Mouse (Mus musculus): Measurements from ENCODE around the gene 2310061I04Rik. TPM values are rescaled to one million over a fixed set of nuclear protein-coding genes. Genes with fewer than 3 reads are reported as not detected.

2310061I04Rik gene
- total and polyA plus RNA-seq, 3 experiments, result 99.4 to 176 (median 116) TPM

- peaks cover 3% of the 10 kb centered on the region; the same call in 1 of the 2 replicates for H3K4me1 ChIP-seq (ENCODE audit: control insufficient read depth, insufficient read depth, low read length)
- H3K36me3 ChIP-seq (ENCODE audit: control insufficient read depth, insufficient read depth, low read length), result no peaks in the 10 kb centered on the region
- no peaks in the 10 kb centered on the region for H3K79me2 ChIP-seq (replicated peaks; ENCODE audit: control insufficient read depth, insufficient read depth, low read length)
- no peak overlapping the region for H3K9ac ChIP-seq (ENCODE audit: low read depth, low read length)
- 92% methylated on average over 3 of the region's 3 CpGs for WGBS
- TF ChIP-seq CTCF (IDR thresholded peaks at IDR 0.05) (peak; percentile 62), POLR2A (IDR thresholded peaks at IDR 0.05; ENCODE audit: insufficient read depth, low read depth, low read length) (no peak)
- no peak for DNase-seq
- H3K27me3 ChIP-seq (ENCODE audit: control insufficient read depth, insufficient read depth, low read length), result no peaks in the 10 kb centered on the region
- intact Hi-C loops (cut with DNase I), result no loop called here
- no peak overlapping the region for H3K27ac ChIP-seq
- no peak overlapping the region for H3K4me3 ChIP-seq
These were observed 53.7 kb downstream of the 2310061I04Rik start for GRCm38 (mm10) chr17:35843514-35843913.

Small RNAs within 50 kb of the gene (microRNA-seq; reads per million reads assigned to microRNA genes)
- gene Gm28033, result 0.39 to 0.56 reads per million in 2 experiments
- 0 reads per million in 2 experiments for gene Mir1894

Other genes with a start within 250 kb of the 2310061I04Rik start
- gene Vars2, start 229.8 kb downstream of the 2310061I04Rik start, total RNA-seq (2021), result 10 to 100 TPM; 26.6 to 28.3 TPM
- gene Vars2, start 229.8 kb downstream of the 2310061I04Rik start, polyA plus RNA-seq (2012; rRNA removed), result 19.3 and 20.3 TPM in 2 replicates
- 10 to 100 TPM; 15.0 to 20.6 TPM for gene Gtf2h4, start 223.7 kb downstream of the 2310061I04Rik start, total RNA-seq (2021)
- gene Gtf2h4, start 223.7 kb downstream of the 2310061I04Rik start, polyA plus RNA-seq (2012; rRNA removed), result 19.2 and 21.0 TPM in 2 replicates
- 10 to 100 TPM; 25.9 to 30.6 TPM for gene Ddr1, start 192.8 kb downstream of the 2310061I04Rik start, total RNA-seq (2021)
- gene Ddr1, start 192.8 kb downstream of the 2310061I04Rik start, polyA plus RNA-seq (2012; rRNA removed), result 24.4 and 27.6 TPM in 2 replicates
- 10 to 100 TPM; 15.6 to 37.0 TPM for gene Ier3, start 75.7 kb downstream of the 2310061I04Rik start, total RNA-seq (2021)
- 30.9 and 33.1 TPM in 2 replicates for gene Ier3, start 75.7 kb downstream of the 2310061I04Rik start, polyA plus RNA-seq (2012; rRNA removed)
- gene Flot1, start 74.2 kb downstream of the 2310061I04Rik start, total RNA-seq (2021), result 100 to 1,000 TPM; 133 to 148 TPM
- gene Flot1, start 74.2 kb downstream of the 2310061I04Rik start, polyA plus RNA-seq (2012; rRNA removed), result 138 and 144 TPM in 2 replicates
- gene Tubb5, start 59.1 kb downstream of the 2310061I04Rik start, total RNA-seq (2021), result 10 to 100 TPM; 83.0 to 90.1 TPM
- 108 and 134 TPM in 2 replicates for gene Tubb5, start 59.1 kb downstream of the 2310061I04Rik start, polyA plus RNA-seq (2012; rRNA removed)
- 10 to 100 TPM; 13.2 to 13.3 TPM for gene Mdc1, start 55.9 kb downstream of the 2310061I04Rik start, total RNA-seq (2021)
- 4.2 and 8.3 TPM in 2 replicates for gene Mdc1, start 55.9 kb downstream of the 2310061I04Rik start, polyA plus RNA-seq (2012; rRNA removed)
- 1 to 10 TPM; 1.8 TPM for gene Nrm, start 36.1 kb downstream of the 2310061I04Rik start, total RNA-seq (2021)
- 5.3 and 5.6 TPM in 2 replicates for gene Nrm, start 36.1 kb downstream of the 2310061I04Rik start, polyA plus RNA-seq (2012; rRNA removed)
- 10 to 100 TPM; 12.8 to 18.6 TPM for gene Ppp1r18, start 31.8 kb downstream of the 2310061I04Rik start, total RNA-seq (2021)
- 18.9 and 21.3 TPM in 2 replicates for gene Ppp1r18, start 31.8 kb downstream of the 2310061I04Rik start, polyA plus RNA-seq (2012; rRNA removed)
- 10 to 100 TPM; 19.3 to 20.3 TPM for gene Dhx16, start 17.6 kb downstream of the 2310061I04Rik start, total RNA-seq (2021)
- gene Dhx16, start 17.6 kb downstream of the 2310061I04Rik start, polyA plus RNA-seq (2012; rRNA removed), result 27.7 and 38.0 TPM in 2 replicates
- 1 to 10 TPM; 6.0 TPM for gene Atat1, start 12.6 kb upstream of the 2310061I04Rik start, total RNA-seq (2021)
- 22.0 and 24.3 TPM in 2 replicates for gene Atat1, start 12.6 kb upstream of the 2310061I04Rik start, polyA plus RNA-seq (2012; rRNA removed)
- gene Mrps18b, start 19.0 kb upstream of the 2310061I04Rik start, total RNA-seq (2021), result 10 to 100 TPM; 50.9 to 56.2 TPM
- gene Mrps18b, start 19.0 kb upstream of the 2310061I04Rik start, polyA plus RNA-seq (2012; rRNA removed), result 76.0 and 99.7 TPM in 2 replicates
- gene Ppp1r10, start 19.0 kb upstream of the 2310061I04Rik start, total RNA-seq (2021), result 10 to 100 TPM; 26.4 to 40.9 TPM
- 18.1 and 18.7 TPM in 2 replicates for gene Ppp1r10, start 19.0 kb upstream of the 2310061I04Rik start, polyA plus RNA-seq (2012; rRNA removed)
- gene Abcf1, start 72.3 kb upstream of the 2310061I04Rik start, total RNA-seq (2021), result 10 to 100 TPM; 63.0 to 75.2 TPM
- 54.5 and 59.6 TPM in 2 replicates for gene Abcf1, start 72.3 kb upstream of the 2310061I04Rik start, polyA plus RNA-seq (2012; rRNA removed)
- 10 to 100 TPM; 27.4 to 35.6 TPM for gene Gnl1, start 82.4 kb upstream of the 2310061I04Rik start, total RNA-seq (2021)
- 17.0 and 18.2 TPM in 2 replicates for gene Gnl1, start 82.4 kb upstream of the 2310061I04Rik start, polyA plus RNA-seq (2012; rRNA removed)
- gene Prr3, start 82.8 kb upstream of the 2310061I04Rik start, total RNA-seq (2021), result 1 to 10 TPM; 3.9 to 4.3 TPM
- 6.8 and 7.6 TPM in 2 replicates for gene Prr3, start 82.8 kb upstream of the 2310061I04Rik start, polyA plus RNA-seq (2012; rRNA removed)
- 1 to 10 TPM; 7.5 to 9.6 TPM for gene H2-T24, start 123.1 kb upstream of the 2310061I04Rik start, total RNA-seq (2021)
- 4.3 and 9.4 TPM in 2 replicates for gene H2-T24, start 123.1 kb upstream of the 2310061I04Rik start, polyA plus RNA-seq (2012; rRNA removed)
- 10 to 100 TPM; 27.3 to 34.1 TPM for gene H2-T23, start 135.4 kb upstream of the 2310061I04Rik start, total RNA-seq (2021)
- gene H2-T23, start 135.4 kb upstream of the 2310061I04Rik start, polyA plus RNA-seq (2012; rRNA removed), result 43.4 and 46.4 TPM in 2 replicates
- 10 to 100 TPM in 1 of 2 experiments, 1 to 10 TPM in 1; 7.4 to 10.6 TPM for gene H2-T22, start 145.3 kb upstream of the 2310061I04Rik start, total RNA-seq (2021)
- 23.4 and 23.8 TPM in 2 replicates for gene H2-T22, start 145.3 kb upstream of the 2310061I04Rik start, polyA plus RNA-seq (2012; rRNA removed)
- not detected for gene Gm6034, start 145.5 kb upstream of the 2310061I04Rik start, total RNA-seq (2021)
- gene Gm6034, start 145.5 kb upstream of the 2310061I04Rik start, polyA plus RNA-seq (2012; rRNA removed), result not detected in 2 replicates
- 1 to 10 TPM; 3.5 to 4.4 TPM for gene Gm11127, start 160.9 kb upstream of the 2310061I04Rik start, total RNA-seq (2021)
- not detected in 2 replicates for gene Gm11127, start 160.9 kb upstream of the 2310061I04Rik start, polyA plus RNA-seq (2012; rRNA removed)
- gene Gm19684, start 224.2 kb upstream of the 2310061I04Rik start, total RNA-seq (2021), result under 1 TPM in 1 of 2 experiments, not detected in 1; 0.23 TPM
- gene Gm19684, start 224.2 kb upstream of the 2310061I04Rik start, polyA plus RNA-seq (2012; rRNA removed), result 0.16 and 0.41 TPM in 2 replicates
- not detected for gene Gm7030, start 232.0 kb upstream of the 2310061I04Rik start, total RNA-seq (2021)
- gene Gm7030, start 232.0 kb upstream of the 2310061I04Rik start, polyA plus RNA-seq (2012; rRNA removed), result not detected in 2 replicates

All from heart, adult 2 months (tissue).